Mouse (Mus musculus): ENCODE measurements around the gene Gm9857. TPM values are rescaled to one million over a fixed set of nuclear protein-coding genes. Genes with fewer than 3 reads are reported as not detected.

The Gm9857 gene
- polyA plus RNA-seq, 1 experiment from 2014 or later: not detected

DNA sequence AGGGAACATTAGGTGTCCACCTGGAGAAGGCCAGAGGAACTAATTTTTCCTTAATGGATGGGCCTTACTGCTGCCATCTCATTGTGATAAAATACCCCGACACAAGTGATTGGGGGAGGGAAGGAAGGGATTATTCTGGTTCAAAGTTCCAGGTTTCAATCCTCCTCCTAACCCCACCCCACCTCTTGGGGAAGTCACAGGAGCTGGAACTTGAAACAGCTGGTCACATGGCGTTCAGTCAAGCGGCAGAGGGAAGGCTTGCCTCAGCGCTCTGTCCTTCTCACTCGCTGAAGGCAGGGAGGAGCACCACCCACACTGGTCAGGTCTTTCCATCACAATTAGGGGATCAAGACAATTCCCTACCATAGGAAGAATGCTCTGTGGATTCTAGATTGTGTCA, 1.6 kb downstream of the Gm9857 start:
- Histone ChIP-seq H3K36me3 (ENCODE audit: insufficient read depth, low read length) (no peaks in the 10 kb centered on the region), H3K9ac (replicated peaks; ENCODE audit: low read depth) (no peak overlapping the region), H3K4me2 (replicated peaks; ENCODE audit: low read depth, low read length) (no peak overlapping the region), H3K27ac (ENCODE audit: low read length) (no peak overlapping the region), H3K4me1 (ENCODE audit: insufficient read depth, low read depth, low read length) (no peaks in the 10 kb centered on the region), H3K27me3 (replicated peaks; ENCODE audit: insufficient read depth, low read length) (no peaks in the 10 kb centered on the region), H3K9me3 (ENCODE audit: low read length) (no peaks in the 10 kb centered on the region), H3K4me3 (ENCODE audit: low read depth, low read length) (no peak overlapping the region)
- DNase-seq (ENCODE audit: low spot score) (no peak), ATAC-seq (no peak)
- WGBS: 90% methylated on average over 5 of the region's 5 CpGs
- TF ChIP-seq CTCF (IDR thresholded peaks at IDR 0.05) (no peak), EP300 (IDR thresholded peaks at IDR 0.05) (no peak)

GRCm38 (mm10) chr3:108933557-108933956, 6.7 kb downstream of the Gm9857 start:
- WGBS: 88% methylated on average over 6 of the region's 6 CpGs
- no peaks in the 10 kb centered on the region for H3K4me1 ChIP-seq (ENCODE audit: insufficient read depth, low read depth, low read length)
- TF ChIP-seq EP300 (IDR thresholded peaks at IDR 0.05) (no peak), CTCF (IDR thresholded peaks at IDR 0.05) (no peak)
- H3K4me2 ChIP-seq (replicated peaks; ENCODE audit: low read depth, low read length): no peak overlapping the region
- H3K4me3 ChIP-seq (ENCODE audit: low read depth, low read length): no peak overlapping the region
- H3K9ac ChIP-seq (replicated peaks; ENCODE audit: low read depth): no peak overlapping the region
- no peak overlapping the region for H3K27ac ChIP-seq (ENCODE audit: low read length)
- no peaks in the 10 kb centered on the region for H3K27me3 ChIP-seq (replicated peaks; ENCODE audit: insufficient read depth, low read length)
- H3K36me3 ChIP-seq (ENCODE audit: insufficient read depth, low read length): no peaks in the 10 kb centered on the region
- DNase-seq (ENCODE audit: low spot score) (no peak), ATAC-seq (no peak)
- H3K9me3 ChIP-seq (ENCODE audit: low read length): no peaks in the 10 kb centered on the region

GRCm38 (mm10) chr3:108926308-108926707, 13.9 kb downstream of the Gm9857 start:
- H3K36me3 ChIP-seq (ENCODE audit: insufficient read depth, low read length): no peaks in the 10 kb centered on the region

GRCm38 (mm10) chr3:108925677-108926076, 14.6 kb downstream of the Gm9857 start:
- ATAC-seq: no peak
- H3K4me3 ChIP-seq (ENCODE audit: low read depth, low read length): no peak overlapping the region
- H3K9ac ChIP-seq (replicated peaks; ENCODE audit: low read depth): no peak overlapping the region
- H3K27me3 ChIP-seq (replicated peaks; ENCODE audit: insufficient read depth, low read length): no peaks in the 10 kb centered on the region
- no peaks in the 10 kb centered on the region for H3K9me3 ChIP-seq (ENCODE audit: low read length)
- H3K27ac ChIP-seq (ENCODE audit: low read length): no peak overlapping the region
- TF ChIP-seq EP300 (IDR thresholded peaks at IDR 0.05) (no peak), CTCF (IDR thresholded peaks at IDR 0.05) (no peak)
- no peaks in the 10 kb centered on the region for H3K36me3 ChIP-seq (ENCODE audit: insufficient read depth, low read length)
- no peak for DNase-seq (ENCODE audit: low spot score)
- no peaks in the 10 kb centered on the region for H3K4me1 ChIP-seq (ENCODE audit: insufficient read depth, low read depth, low read length)
- WGBS: 85% methylated on average over 4 of the region's 4 CpGs
- no peak overlapping the region for H3K4me2 ChIP-seq (replicated peaks; ENCODE audit: low read depth, low read length)

More at GRCm38 (mm10) chr3:108926308-108926707, 13.9 kb downstream of the Gm9857 start:
- Histone ChIP-seq H3K4me1 (ENCODE audit: insufficient read depth, low read depth, low read length) (no peaks in the 10 kb centered on the region), H3K4me2 (replicated peaks; ENCODE audit: low read depth, low read length) (no peak overlapping the region), H3K4me3 (ENCODE audit: low read depth, low read length) (no peak overlapping the region), H3K27me3 (replicated peaks; ENCODE audit: insufficient read depth, low read length) (no peaks in the 10 kb centered on the region), H3K9me3 (ENCODE audit: low read length) (no peaks in the 10 kb centered on the region), H3K27ac (ENCODE audit: low read length) (no peak overlapping the region), H3K9ac (replicated peaks; ENCODE audit: low read depth) (no peak overlapping the region)
- ATAC-seq (no peak), DNase-seq (ENCODE audit: low spot score) (no peak)
- no peak for TF ChIP-seq CTCF (IDR thresholded peaks at IDR 0.05)
- TF ChIP-seq EP300 (IDR thresholded peaks at IDR 0.05): no peak
- 71% methylated on average over 1 of the region's 1 CpGs for WGBS

DNA sequence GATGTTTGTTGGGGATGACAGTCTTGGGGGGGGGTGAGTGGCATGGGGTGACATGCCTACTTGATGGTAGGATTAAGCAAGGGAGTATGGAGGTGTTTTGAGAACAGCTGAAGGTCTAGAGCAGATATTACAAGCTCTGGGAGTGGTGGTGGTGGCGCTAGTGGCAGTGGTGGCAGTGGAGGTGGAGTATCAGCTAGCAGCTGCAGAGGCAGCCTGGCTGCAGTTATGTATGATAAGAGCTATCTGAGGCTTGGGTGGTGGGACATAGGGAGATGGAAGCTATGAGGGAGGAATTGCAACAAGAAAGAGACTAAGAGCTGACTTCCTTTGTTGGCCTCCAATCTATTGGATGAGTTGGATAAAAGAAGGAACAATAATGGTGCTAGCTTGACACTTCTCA, 18.4 kb downstream of the Gm9857 start:
- no peaks in the 10 kb centered on the region for H3K4me1 ChIP-seq (ENCODE audit: insufficient read depth, low read depth, low read length)
- H3K27me3 ChIP-seq (replicated peaks; ENCODE audit: insufficient read depth, low read length): no peaks in the 10 kb centered on the region
- no peak overlapping the region for H3K27ac ChIP-seq (ENCODE audit: low read length)
- no peak overlapping the region for H3K4me3 ChIP-seq (ENCODE audit: low read depth, low read length)
- TF ChIP-seq CTCF (IDR thresholded peaks at IDR 0.05) (no peak), EP300 (IDR thresholded peaks at IDR 0.05) (no peak)
- DNase-seq (ENCODE audit: low spot score) (no peak), ATAC-seq (no peak)
- no peaks in the 10 kb centered on the region for H3K9me3 ChIP-seq (ENCODE audit: low read length)
- no peaks in the 10 kb centered on the region for H3K36me3 ChIP-seq (ENCODE audit: insufficient read depth, low read length)
- H3K9ac ChIP-seq (replicated peaks; ENCODE audit: low read depth): no peak overlapping the region
- H3K4me2 ChIP-seq (replicated peaks; ENCODE audit: low read depth, low read length): no peak overlapping the region
- WGBS: 92% methylated on average over 1 of the region's 1 CpGs

DNA sequence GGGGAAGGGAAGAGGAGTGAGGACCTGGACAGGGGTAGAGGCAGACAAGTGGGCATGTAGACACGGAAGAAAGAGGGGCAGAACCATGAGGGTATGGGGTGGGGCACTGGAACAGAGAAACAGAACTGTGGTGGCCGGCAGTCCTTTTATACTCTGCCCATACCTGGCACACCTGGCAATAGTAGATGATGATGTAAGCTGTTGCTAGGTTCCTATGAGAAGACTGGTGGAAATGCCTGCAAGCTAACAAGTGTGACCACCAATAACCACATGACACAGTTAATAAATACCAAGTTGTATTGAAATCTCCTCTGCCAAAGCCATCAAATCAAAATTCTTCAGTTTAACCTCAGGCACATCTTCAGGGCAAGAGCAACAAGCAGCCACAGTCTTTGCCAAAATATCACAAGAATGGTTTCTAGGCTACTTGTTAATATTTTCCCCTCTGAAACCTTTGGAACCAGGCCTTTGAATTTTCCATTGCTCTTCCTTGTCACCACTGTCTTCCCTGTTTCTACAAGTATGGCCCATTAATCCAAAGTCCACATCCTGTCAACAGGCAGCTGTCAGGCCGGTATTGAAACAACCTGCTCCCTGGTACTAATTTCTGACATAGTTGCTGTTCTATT, 19.7 kb downstream of the Gm9857 start:
- TF ChIP-seq CTCF (IDR thresholded peaks at IDR 0.05) (no peak), EP300 (IDR thresholded peaks at IDR 0.05) (no peak)

GRCm38 (mm10) chr3:108918852-108919251, 21.4 kb downstream of the Gm9857 start:
- ATAC-seq: no peak
- no peaks in the 10 kb centered on the region for H3K36me3 ChIP-seq (ENCODE audit: insufficient read depth, low read length)
- H3K4me2 ChIP-seq (replicated peaks; ENCODE audit: low read depth, low read length): no peak overlapping the region
- H3K27ac ChIP-seq (ENCODE audit: low read length): no peak overlapping the region
- DNase-seq (ENCODE audit: low spot score): no peak
- H3K4me3 ChIP-seq (ENCODE audit: low read depth, low read length): no peak overlapping the region
- no peaks in the 10 kb centered on the region for H3K4me1 ChIP-seq (ENCODE audit: insufficient read depth, low read depth, low read length)
- H3K9ac ChIP-seq (replicated peaks; ENCODE audit: low read depth): no peak overlapping the region
- no peak for TF ChIP-seq EP300 (IDR thresholded peaks at IDR 0.05)
- TF ChIP-seq CTCF (IDR thresholded peaks at IDR 0.05): no peak
- WGBS: 85% methylated on average over 1 of the region's 1 CpGs
- H3K9me3 ChIP-seq (ENCODE audit: low read length): no peaks in the 10 kb centered on the region
- H3K27me3 ChIP-seq (replicated peaks; ENCODE audit: insufficient read depth, low read length): no peaks in the 10 kb centered on the region

More for the DNA sequence above, 19.7 kb downstream of the Gm9857 start:
- H3K4me1 ChIP-seq (ENCODE audit: insufficient read depth, low read depth, low read length): no peaks in the 10 kb centered on the region
- DNase-seq (ENCODE audit: low spot score): no peak
- H3K4me3 ChIP-seq (ENCODE audit: low read depth, low read length): no peak overlapping the region
- H3K9ac ChIP-seq (replicated peaks; ENCODE audit: low read depth): no peak overlapping the region
- H3K9me3 ChIP-seq (ENCODE audit: low read length): no peaks in the 10 kb centered on the region
- no peaks in the 10 kb centered on the region for H3K36me3 ChIP-seq (ENCODE audit: insufficient read depth, low read length)
- H3K27ac ChIP-seq (ENCODE audit: low read length): no peak overlapping the region
- H3K4me2 ChIP-seq (replicated peaks; ENCODE audit: low read depth, low read length): no peak overlapping the region
- no peak for ATAC-seq
- 89% methylated on average over 3 of the region's 3 CpGs for WGBS
- no peaks in the 10 kb centered on the region for H3K27me3 ChIP-seq (replicated peaks; ENCODE audit: insufficient read depth, low read length)

Data from lung, postnatal 0 days (tissue).